8 mouse cellular contexts compared by ENCODE assay signal in genomic region chr15:95772861-95773836, GRCm38 (mm10). TPM values are rescaled to one million over a fixed set of nuclear protein-coding genes. Genes with fewer than 3 reads are reported as not detected.
A peak's percentile ranks its signal among the peaks of the same experiment; 100 is the strongest.
DNase-seq lines count a peak whose midpoint lies in the region; ATAC-seq and TF ChIP-seq lines count a peak whose summit lies in the region.

No protein-coding gene starts in this region.

- H3K27me3 ChIP-seq in intestine, embryonic 15.5 days (replicated peaks): no peaks in the 10 kb centered on the region
- H3K27me3 ChIP-seq in liver, postnatal 0 days (ENCODE audit: insufficient read depth, low read length): no peaks in the 10 kb centered on the region

- ATAC-seq in cerebellum, adult (ENCODE audit: insufficient number of reproducible peaks, low FRiP score, low TSS enrichment): no peak
- ATAC-seq in intestine, embryonic 15.5 days: peak; percentile 48; the same call in 1 of the 2 replicates
- 0 out of 2 replicates have a peak, but pooled peaks have one; percentile 47 for ATAC-seq in liver, postnatal 0 days

- no peaks in the 10 kb centered on the region for H3K36me3 ChIP-seq in intestine, embryonic 15.5 days
- H3K36me3 ChIP-seq in liver, postnatal 0 days (replicated peaks; ENCODE audit: insufficient read depth, low read length): no peaks in the 10 kb centered on the region

- no peaks in the 10 kb centered on the region for H3K4me1 ChIP-seq in intestine, embryonic 15.5 days (replicated peaks)
- H3K4me1 ChIP-seq in liver, postnatal 0 days (ENCODE audit: insufficient read depth): no peaks in the 10 kb centered on the region

- H3K9ac ChIP-seq in intestine, embryonic 15.5 days: no peak overlapping the region
- no peak overlapping the region for H3K9ac ChIP-seq in liver, postnatal 0 days (replicated peaks)

- H3K4me3 ChIP-seq in intestine, embryonic 15.5 days (replicated peaks): no peak overlapping the region
- no peak overlapping the region for H3K4me3 ChIP-seq in liver, postnatal 0 days (ENCODE audit: low read depth, low read length)

- no peak overlapping the region for H3K4me2 ChIP-seq in intestine, embryonic 15.5 days (replicated peaks)
- no peak overlapping the region for H3K4me2 ChIP-seq in liver, postnatal 0 days (ENCODE audit: low read depth, low read length)

- no peak overlapping the region for H3K27ac ChIP-seq in intestine, embryonic 15.5 days
- H3K27ac ChIP-seq in liver, postnatal 0 days (ENCODE audit: low read depth): no peak overlapping the region

- WGBS in intestine, embryonic 15.5 days: 64% methylated on average over 14 of the region's 14 CpGs
- WGBS in liver, postnatal 0 days (ENCODE audit: insufficient replicate concordance): 59% methylated on average over 14 of the region's 14 CpGs

- TF ChIP-seq EP300 in liver, postnatal 0 days (IDR thresholded peaks at IDR 0.05; ENCODE audit: low read depth): no peak

- peak; percentile 34 to 35 for DNase-seq in cerebellum, adult 18-20 months
- peak; percentile 41 for DNase-seq in 3134 (ENCODE audit: extremely low read depth, insufficient read length, low spot score)
- DNase-seq in adrenal gland, adult 18-20 months (ENCODE audit: low spot score in 2 of 2): peak; percentile 80
- peak; percentile 65 for DNase-seq in embryo, embryonic 9.5 days (ENCODE audit: extremely low spot score)
- peak; percentile 79 for DNase-seq in liver, postnatal 0 days
- peak; percentile 51 for DNase-seq in right cerebral cortex, postnatal 14 days

- TF ChIP-seq CTCF in liver, postnatal 0 days (IDR thresholded peaks at IDR 0.05; ENCODE audit: low read depth): peak; percentile 93

- no peaks in the 10 kb centered on the region for H3K9me3 ChIP-seq in intestine, embryonic 15.5 days
- H3K9me3 ChIP-seq in liver, postnatal 0 days (ENCODE audit: low read length): no peaks in the 10 kb centered on the region

RNA-seq across cellular contexts. Expression of gene Ano6, which starts 17.5 kb away (rescaled TPM):
- total RNA-seq in adrenal gland, adult 18-20 months (2021): 10 to 100 TPM; 56.5 to 64.2 TPM
- 50.4 and 53.8 TPM in 2 replicates for polyA plus RNA-seq in intestine, embryonic 15.5 days (2015; fragmentation: Nextera tagmentation; extraction: Ambion mirVana)
- polyA plus RNA-seq in liver, postnatal 0 days (2015; fragmentation: Nextera tagmentation; extraction: Ambion mirVana): 6.0 and 6.9 TPM in 2 replicates
